Mouse (Mus musculus) G1E (cell line): ENCODE data around the gene Hpd.

Source experiments
- CTCF ChIP-seq: IDR thresholded peaks from 2 replicates; pipeline ENCODE4 v1.5.1; 2012; ENCODE audit warnings: low read depth, low read length, inconsistent platforms, mixed read lengths
- GATA1 ChIP-seq: IDR thresholded peaks from 2 replicates; pipeline ENCODE4 v1.6.1; 2012; ENCODE audit warnings: borderline replicate concordance, low read length, inconsistent platforms, mixed read lengths
- GATA2 ChIP-seq: IDR thresholded peaks from 2 replicates; pipeline ENCODE4 v1.6.1; 2012; ENCODE audit warnings: low read depth, low read length, inconsistent platforms, borderline replicate concordance
- POLR2AphosphoS5 ChIP-seq: IDR thresholded peaks from 2 replicates; pipeline ENCODE4 v1.6.1; 2012; ENCODE audit warnings: low read depth, low read length, inconsistent platforms; ENCODE audit not compliant: insufficient replicate concordance
- TAL1 ChIP-seq: conservative IDR thresholded peaks from 2 replicates; pipeline ENCODE4 v1.6.1; 2012; ENCODE audit warnings: low read depth, low read length, inconsistent platforms, mixed read lengths

DNA sequence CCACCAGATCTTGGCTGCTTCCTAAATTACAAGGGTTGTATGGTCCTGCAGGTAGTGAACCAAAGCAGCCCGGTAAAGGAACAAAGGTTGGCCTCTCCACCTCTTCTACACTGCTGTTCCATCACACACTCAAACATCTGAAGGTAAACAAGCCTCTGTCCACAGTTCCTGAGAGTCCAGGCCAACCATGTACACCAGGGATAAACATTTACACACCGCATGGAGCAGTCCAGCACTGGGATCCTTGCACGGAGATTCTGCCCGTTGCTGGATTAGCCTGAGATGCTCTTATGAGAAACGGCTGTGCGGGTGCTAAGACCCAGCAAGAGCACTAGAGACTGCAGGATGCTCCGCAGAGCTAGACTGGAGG, 19.0 kb upstream of the Hpd start:
- no peak for TF ChIP-seq CTCF
- TF ChIP-seq GATA1, result no peak
- TF ChIP-seq TAL1, result no peak
- TF ChIP-seq POLR2AphosphoS5, result no peak
- TF ChIP-seq GATA2, result no peak
